Mouse (Mus musculus): ENCODE results near the gene Matk. TPM values are rescaled to one million over a fixed set of nuclear protein-coding genes. Genes with fewer than 3 reads are reported as not detected.
A peak's percentile ranks its signal among the peaks of the same experiment; 100 is the strongest.

Gene Matk
- polyA plus RNA-seq, 1 experiment from 2014 or later: 2.7 TPM

- Histone ChIP-seq H3K9ac (ENCODE audit: low read length) (no peak overlapping the region), H3K27ac (ENCODE audit: low read length) (no peak overlapping the region), H3K27me3 (ENCODE audit: control insufficient read depth, insufficient read depth, low read length) (no peaks in the 10 kb centered on the region), H3K9me3 (replicated peaks; ENCODE audit: control insufficient read depth, low read length) (no peaks in the 10 kb centered on the region), H3K4me3 (ENCODE audit: low read length) (no peak overlapping the region), H3K36me3 (ENCODE audit: control insufficient read depth, insufficient read depth) (peaks cover 23% of the 10 kb centered on the region), H3K4me1 (ENCODE audit: control insufficient read depth, insufficient read depth, low read length) (peaks cover 6% of the 10 kb centered on the region), H3K4me2 (ENCODE audit: low read depth, low read length) (no peak overlapping the region)
- no peak for ATAC-seq (replicated peaks; ENCODE audit: extremely low read depth, insufficient read depth, low FRiP score)
- WGBS: 94% methylated on average over 21 of the region's 21 CpGs
Observed at GRCm38 (mm10) chr10:81272356-81272755, 19.6 kb downstream of the Matk start.

DNA sequence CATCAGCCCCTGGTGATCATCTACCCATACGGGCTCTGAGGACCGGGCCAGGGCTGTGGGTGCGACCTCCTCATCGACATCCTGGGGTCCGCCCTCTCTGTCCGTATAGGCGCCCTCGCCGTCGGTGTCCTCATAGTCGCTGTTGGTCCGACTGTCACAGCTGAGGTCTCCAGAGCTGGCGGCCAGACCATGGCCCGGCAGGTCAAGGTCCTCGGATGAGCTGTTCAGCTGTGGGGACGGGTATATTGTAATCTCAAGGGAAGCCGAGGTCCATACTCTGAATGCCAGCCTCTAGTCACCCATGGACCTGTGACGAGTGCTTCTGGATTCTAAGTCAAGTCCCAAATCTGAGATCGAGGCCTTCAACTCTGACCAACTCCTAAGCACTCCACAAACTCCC lies 21.1 kb downstream of the Matk start:
- Histone ChIP-seq H3K4me1 (ENCODE audit: control insufficient read depth, insufficient read depth, low read length) (peaks cover 3% of the 10 kb centered on the region), H3K9me3 (replicated peaks; ENCODE audit: control insufficient read depth, low read length) (no peaks in the 10 kb centered on the region), H3K4me3 (ENCODE audit: low read length) (no peak overlapping the region), H3K27ac (ENCODE audit: low read length) (no peak overlapping the region), H3K36me3 (ENCODE audit: control insufficient read depth, insufficient read depth) (peaks cover 23% of the 10 kb centered on the region), H3K27me3 (ENCODE audit: control insufficient read depth, insufficient read depth, low read length) (no peaks in the 10 kb centered on the region), H3K9ac (ENCODE audit: low read length) (no peak overlapping the region), H3K4me2 (ENCODE audit: low read depth, low read length) (no peak overlapping the region)
- no peak for ATAC-seq (replicated peaks; ENCODE audit: extremely low read depth, insufficient read depth, low FRiP score)
- 94% methylated on average over 19 of the region's 19 CpGs for WGBS

GRCm38 (mm10) chr10:81277676-81278075 lies 24.9 kb downstream of the Matk start:
- Histone ChIP-seq H3K4me3 (ENCODE audit: low read length) (no peak overlapping the region), H3K9ac (ENCODE audit: low read length) (no peak overlapping the region), H3K4me1 (ENCODE audit: control insufficient read depth, insufficient read depth, low read length) (0 out of 2 replicates have a peak, but pooled peaks cover 2% of the 10 kb centered on the region), H3K4me2 (ENCODE audit: low read depth, low read length) (no peak overlapping the region), H3K27ac (ENCODE audit: low read length) (no peak overlapping the region), H3K9me3 (replicated peaks; ENCODE audit: control insufficient read depth, low read length) (no peaks in the 10 kb centered on the region), H3K27me3 (ENCODE audit: control insufficient read depth, insufficient read depth, low read length) (peaks cover 7% of the 10 kb centered on the region; the same call in 1 of the 2 replicates), H3K36me3 (ENCODE audit: control insufficient read depth, insufficient read depth) (peaks cover 10% of the 10 kb centered on the region)
- 69% methylated on average over 22 of the region's 22 CpGs for WGBS
- no peak for ATAC-seq (replicated peaks; ENCODE audit: extremely low read depth, insufficient read depth, low FRiP score)

DNA sequence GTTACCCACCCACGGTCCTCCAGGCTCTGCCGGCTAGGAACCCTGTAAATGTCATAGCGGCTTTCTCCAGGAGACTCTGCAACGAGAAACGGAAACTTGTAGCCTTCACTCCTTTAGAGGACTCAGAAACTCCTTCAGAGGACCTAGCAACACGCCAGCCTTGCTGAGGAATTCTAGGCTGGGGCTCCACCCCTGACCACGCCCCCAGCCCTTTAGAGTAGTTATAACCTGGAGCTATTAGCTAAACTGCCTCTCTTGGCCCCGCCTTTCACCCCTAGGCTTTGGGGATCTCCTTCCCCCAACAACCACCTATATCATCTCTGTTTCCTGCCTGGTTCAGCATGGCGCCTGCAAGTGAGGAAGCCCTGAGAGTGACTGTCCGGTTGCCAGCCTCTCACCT lies 26.8 kb downstream of the Matk start:
- H3K9ac ChIP-seq (ENCODE audit: low read length): no peak overlapping the region
- no peak for ATAC-seq (replicated peaks; ENCODE audit: extremely low read depth, insufficient read depth, low FRiP score)

DNA sequence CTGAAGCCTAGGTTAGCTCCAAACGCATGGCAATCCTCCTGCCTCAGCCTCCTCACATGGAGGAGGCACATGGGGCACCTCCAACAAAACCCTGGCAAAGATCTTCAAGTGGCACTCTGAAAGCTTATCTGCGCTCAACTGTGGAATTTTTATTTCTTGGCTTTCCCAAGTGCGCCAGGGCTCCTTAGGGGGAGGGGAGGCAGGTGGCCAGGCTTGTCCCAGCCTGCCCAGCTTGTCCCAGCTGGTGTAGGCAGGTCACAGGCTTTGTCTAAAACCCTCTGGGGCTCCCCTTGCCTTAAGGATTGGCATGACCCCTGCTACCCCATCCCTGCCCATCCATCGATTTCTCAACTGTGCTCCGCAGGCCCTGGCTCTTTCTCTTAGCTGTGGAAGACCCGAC lies 31.5 kb downstream of the Matk start:
- no peak overlapping the region for H3K4me3 ChIP-seq (ENCODE audit: low read length)
- H3K9ac ChIP-seq (ENCODE audit: low read length): no peak overlapping the region
- H3K36me3 ChIP-seq (ENCODE audit: control insufficient read depth, insufficient read depth): no peaks in the 10 kb centered on the region
- H3K27me3 ChIP-seq (ENCODE audit: control insufficient read depth, insufficient read depth, low read length): peaks cover 34% of the 10 kb centered on the region
- peaks cover 11% of the 10 kb centered on the region for H3K4me1 ChIP-seq (ENCODE audit: control insufficient read depth, insufficient read depth, low read length)
- no peak overlapping the region for H3K27ac ChIP-seq (ENCODE audit: low read length)
- H3K4me2 ChIP-seq (ENCODE audit: low read depth, low read length): no peak overlapping the region
- H3K9me3 ChIP-seq (replicated peaks; ENCODE audit: control insufficient read depth, low read length): no peaks in the 10 kb centered on the region
- 55% methylated on average over 6 of the region's 6 CpGs for WGBS
- ATAC-seq (replicated peaks; ENCODE audit: extremely low read depth, insufficient read depth, low FRiP score): no peak

More for the DNA sequence above, 26.8 kb downstream of the Matk start:
- Histone ChIP-seq H3K9me3 (replicated peaks; ENCODE audit: control insufficient read depth, low read length) (no peaks in the 10 kb centered on the region), H3K36me3 (ENCODE audit: control insufficient read depth, insufficient read depth) (no peaks in the 10 kb centered on the region), H3K27ac (ENCODE audit: low read length) (no peak overlapping the region), H3K27me3 (ENCODE audit: control insufficient read depth, insufficient read depth, low read length) (peaks cover 20% of the 10 kb centered on the region), H3K4me1 (ENCODE audit: control insufficient read depth, insufficient read depth, low read length) (0 out of 2 replicates have a peak, but pooled peaks cover 2% of the 10 kb centered on the region), H3K4me2 (ENCODE audit: low read depth, low read length) (peak overlapping the region; percentile 19; the same call in 1 of the 2 replicates), H3K4me3 (ENCODE audit: low read length) (no peak overlapping the region)
- WGBS: 26% methylated on average over 10 of the region's 10 CpGs

GRCm38 (mm10) chr10:81284719-81285118 lies 32.0 kb downstream of the Matk start:
- Histone ChIP-seq H3K36me3 (ENCODE audit: control insufficient read depth, insufficient read depth) (no peaks in the 10 kb centered on the region), H3K27ac (ENCODE audit: low read length) (no peak overlapping the region), H3K4me3 (ENCODE audit: low read length) (peak overlapping the region; percentile 62), H3K4me2 (ENCODE audit: low read depth, low read length) (peak overlapping the region; percentile 92), H3K27me3 (ENCODE audit: control insufficient read depth, insufficient read depth, low read length) (peaks cover 38% of the 10 kb centered on the region), H3K4me1 (ENCODE audit: control insufficient read depth, insufficient read depth, low read length) (peaks cover 11% of the 10 kb centered on the region), H3K9me3 (replicated peaks; ENCODE audit: control insufficient read depth, low read length) (no peaks in the 10 kb centered on the region), H3K9ac (ENCODE audit: low read length) (no peak overlapping the region)
- 10% methylated on average over 17 of the region's 17 CpGs for WGBS
- no peak for ATAC-seq (replicated peaks; ENCODE audit: extremely low read depth, insufficient read depth, low FRiP score)

DNA sequence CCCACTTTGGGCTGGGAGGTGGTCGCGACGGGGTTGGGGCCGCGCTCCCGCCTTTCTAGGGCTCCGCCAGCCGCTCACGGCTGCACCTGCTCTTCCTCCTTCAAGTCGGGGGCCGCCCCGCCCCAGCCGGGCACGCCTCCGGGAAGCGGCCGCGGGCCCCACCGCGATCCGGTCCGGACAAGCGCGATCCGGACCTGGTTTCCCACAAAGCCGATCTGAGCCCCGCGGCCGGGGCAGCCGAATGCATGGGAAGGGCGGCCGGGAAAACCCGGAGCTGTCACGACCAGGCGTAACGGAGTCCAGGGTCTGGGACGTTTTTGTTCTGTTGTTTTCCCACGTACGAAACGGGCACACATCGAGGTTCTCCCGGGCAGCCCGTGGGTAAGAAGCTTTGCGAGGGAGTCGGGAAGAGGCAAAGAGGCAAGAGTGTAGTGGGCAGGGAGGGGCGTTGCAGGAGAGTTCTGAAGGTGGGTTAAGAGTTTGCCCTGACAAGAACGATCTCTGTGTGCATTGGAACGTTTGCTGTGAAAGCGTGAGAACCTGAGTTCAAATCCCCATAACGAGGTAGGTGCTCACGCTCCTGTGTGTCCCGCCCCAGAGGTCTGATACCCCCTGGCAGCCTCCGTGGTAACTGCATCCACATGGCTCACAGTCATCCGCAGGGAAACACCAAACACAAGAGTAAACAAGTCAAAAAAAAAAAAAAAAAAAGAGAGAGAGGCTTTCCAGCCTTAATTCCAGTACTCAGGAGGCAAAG lies 33.1 kb downstream of the Matk start:
- H3K27me3 ChIP-seq (ENCODE audit: control insufficient read depth, insufficient read depth, low read length): peaks cover 36% of the 10 kb centered on the region

GRCm38 (mm10) chr10:81286586-81286985 lies 33.9 kb downstream of the Matk start:
- WGBS: 43% methylated on average over 6 of the region's 6 CpGs
- no peak for ATAC-seq (replicated peaks; ENCODE audit: extremely low read depth, insufficient read depth, low FRiP score)
- Histone ChIP-seq H3K36me3 (ENCODE audit: control insufficient read depth, insufficient read depth) (no peaks in the 10 kb centered on the region), H3K27ac (ENCODE audit: low read length) (no peak overlapping the region), H3K9ac (ENCODE audit: low read length) (no peak overlapping the region), H3K27me3 (ENCODE audit: control insufficient read depth, insufficient read depth, low read length) (peaks cover 33% of the 10 kb centered on the region), H3K4me3 (ENCODE audit: low read length) (no peak overlapping the region), H3K4me2 (ENCODE audit: low read depth, low read length) (no peak overlapping the region), H3K4me1 (ENCODE audit: control insufficient read depth, insufficient read depth, low read length) (peaks cover 19% of the 10 kb centered on the region), H3K9me3 (replicated peaks; ENCODE audit: control insufficient read depth, low read length) (no peaks in the 10 kb centered on the region)

More for the DNA sequence above, 33.1 kb downstream of the Matk start:
- H3K9me3 ChIP-seq (replicated peaks; ENCODE audit: control insufficient read depth, low read length): no peaks in the 10 kb centered on the region
- H3K4me3 ChIP-seq (ENCODE audit: low read length): peak overlapping the region; percentile 62
- WGBS: 2% methylated on average over 53 of the region's 54 CpGs
- H3K36me3 ChIP-seq (ENCODE audit: control insufficient read depth, insufficient read depth): no peaks in the 10 kb centered on the region
- H3K4me2 ChIP-seq (ENCODE audit: low read depth, low read length): peak overlapping the region; percentile 92
- peak overlapping the region; percentile 76 for H3K9ac ChIP-seq (ENCODE audit: low read length)
- peak; percentile 68 for ATAC-seq (replicated peaks; ENCODE audit: extremely low read depth, insufficient read depth, low FRiP score)
- H3K4me1 ChIP-seq (ENCODE audit: control insufficient read depth, insufficient read depth, low read length): peaks cover 16% of the 10 kb centered on the region
- H3K27ac ChIP-seq (ENCODE audit: low read length): no peak overlapping the region

DNA sequence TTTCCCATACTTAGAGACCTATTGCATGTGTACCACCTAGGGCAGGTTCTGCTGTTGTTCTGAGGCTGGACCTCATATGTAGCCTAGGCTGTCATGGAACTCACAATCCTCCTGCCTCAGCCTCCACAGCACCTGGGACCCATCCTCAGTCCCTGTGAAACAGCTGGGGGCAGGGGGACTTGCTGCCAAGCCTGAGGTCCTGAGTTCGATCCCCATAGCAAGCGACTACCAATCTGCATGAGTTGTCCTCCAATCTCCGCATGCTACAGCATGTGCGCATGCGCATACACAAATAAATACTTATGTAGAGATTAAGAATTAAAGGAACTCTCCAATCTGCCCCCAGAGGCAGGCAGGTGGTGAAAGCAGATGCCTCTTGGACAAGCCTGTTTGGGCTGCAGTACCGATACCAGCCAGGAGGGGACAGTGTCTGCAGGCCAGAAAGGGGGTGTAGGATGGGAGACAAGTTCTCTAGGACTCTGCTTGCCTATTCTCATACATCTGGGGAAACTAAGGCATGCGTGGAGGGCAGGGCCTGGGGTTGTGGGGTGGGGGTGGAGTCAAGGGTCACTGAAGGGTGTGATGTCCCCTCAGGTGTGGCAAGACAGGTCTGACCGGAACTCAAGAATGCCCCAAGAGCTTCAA lies 34.9 kb downstream of the Matk start:
- ATAC-seq (replicated peaks; ENCODE audit: extremely low read depth, insufficient read depth, low FRiP score): no peak
- Histone ChIP-seq H3K9ac (ENCODE audit: low read length) (no peak overlapping the region), H3K27me3 (ENCODE audit: control insufficient read depth, insufficient read depth, low read length) (peaks cover 33% of the 10 kb centered on the region), H3K4me2 (ENCODE audit: low read depth, low read length) (no peak overlapping the region), H3K27ac (ENCODE audit: low read length) (no peak overlapping the region), H3K4me1 (ENCODE audit: control insufficient read depth, insufficient read depth, low read length) (peaks cover 21% of the 10 kb centered on the region), H3K4me3 (ENCODE audit: low read length) (no peak overlapping the region), H3K36me3 (ENCODE audit: control insufficient read depth, insufficient read depth) (no peaks in the 10 kb centered on the region), H3K9me3 (replicated peaks; ENCODE audit: control insufficient read depth, low read length) (no peaks in the 10 kb centered on the region)
- 58% methylated on average over 8 of the region's 8 CpGs for WGBS
